Mouse (Mus musculus) kidney, postnatal 10 days (tissue): ENCODE results near the gene Fastk.

Experiments used
- DNase-seq: peaks from one replicate; pipeline ENCODE4 v3.0.0; 2021; ENCODE audit warnings: mixed read lengths

The Fastk gene

DNA sequence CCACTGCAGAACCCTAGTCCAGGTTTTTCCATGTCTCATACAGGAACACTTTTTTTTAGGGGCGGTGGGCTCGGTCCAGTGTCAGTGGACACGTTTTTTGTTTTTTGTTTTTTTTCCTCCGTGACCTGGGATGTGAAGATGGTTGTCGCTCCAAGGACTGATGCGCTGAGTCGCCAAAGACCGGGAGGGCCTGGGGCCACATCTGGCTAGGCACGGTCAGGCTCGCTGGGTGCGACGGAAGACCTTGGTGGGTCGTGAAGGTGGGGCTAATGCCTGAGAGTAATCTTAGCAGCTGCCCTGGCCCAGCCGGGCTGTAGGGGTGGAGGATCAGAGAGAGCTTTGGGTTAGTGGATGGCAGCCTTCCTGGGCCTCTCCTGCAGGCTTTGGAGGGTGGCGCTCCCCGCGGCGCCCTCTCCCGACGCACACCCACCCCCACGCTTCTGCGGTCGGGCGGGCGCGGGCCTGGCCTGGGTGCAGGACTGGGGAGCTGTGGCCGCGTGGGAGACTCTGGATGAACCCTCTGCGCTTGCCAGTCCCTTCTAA, 7.7 kb upstream of the Fastk start:
- DNase-seq: peak; percentile 51

DNA sequence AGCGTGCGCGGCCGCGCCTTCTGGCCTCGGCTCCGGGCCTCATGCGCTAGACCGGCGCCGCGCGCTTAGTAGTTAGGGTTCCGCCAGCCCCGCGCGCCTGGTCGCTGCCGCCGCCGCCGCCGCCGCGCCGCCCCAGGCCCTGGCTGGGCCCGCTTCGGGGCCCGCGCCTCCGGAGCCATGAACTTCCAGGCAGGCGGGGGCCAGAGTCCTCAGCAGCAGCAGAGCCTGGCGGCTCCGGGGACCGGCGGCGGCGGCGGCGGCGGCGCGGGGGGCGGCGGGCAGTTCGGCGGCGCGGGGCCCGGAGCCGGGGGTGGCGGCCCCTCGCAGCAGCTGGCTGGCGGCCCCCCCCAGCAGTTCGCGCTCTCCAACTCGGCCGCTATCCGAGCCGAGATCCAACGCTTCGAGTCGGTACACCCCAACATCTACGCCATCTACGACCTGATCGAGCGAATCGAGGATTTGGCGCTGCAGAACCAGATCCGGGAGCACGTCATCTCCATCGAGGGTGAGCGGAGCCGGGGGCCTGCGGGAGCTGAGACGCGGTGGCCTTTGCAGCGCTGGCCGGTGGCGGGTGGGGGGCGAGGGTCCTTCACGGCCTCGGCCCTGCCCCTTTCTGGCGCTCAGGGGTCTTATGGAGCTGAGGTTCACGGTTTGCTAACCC, 7.1 kb upstream of the Fastk start, which contains the start of gene Agap3:
Gene Agap3 (plus strand): TSS at position 148 of the 661 bp plus-strand sequence.
- DNase-seq: peak; percentile 66

DNA sequence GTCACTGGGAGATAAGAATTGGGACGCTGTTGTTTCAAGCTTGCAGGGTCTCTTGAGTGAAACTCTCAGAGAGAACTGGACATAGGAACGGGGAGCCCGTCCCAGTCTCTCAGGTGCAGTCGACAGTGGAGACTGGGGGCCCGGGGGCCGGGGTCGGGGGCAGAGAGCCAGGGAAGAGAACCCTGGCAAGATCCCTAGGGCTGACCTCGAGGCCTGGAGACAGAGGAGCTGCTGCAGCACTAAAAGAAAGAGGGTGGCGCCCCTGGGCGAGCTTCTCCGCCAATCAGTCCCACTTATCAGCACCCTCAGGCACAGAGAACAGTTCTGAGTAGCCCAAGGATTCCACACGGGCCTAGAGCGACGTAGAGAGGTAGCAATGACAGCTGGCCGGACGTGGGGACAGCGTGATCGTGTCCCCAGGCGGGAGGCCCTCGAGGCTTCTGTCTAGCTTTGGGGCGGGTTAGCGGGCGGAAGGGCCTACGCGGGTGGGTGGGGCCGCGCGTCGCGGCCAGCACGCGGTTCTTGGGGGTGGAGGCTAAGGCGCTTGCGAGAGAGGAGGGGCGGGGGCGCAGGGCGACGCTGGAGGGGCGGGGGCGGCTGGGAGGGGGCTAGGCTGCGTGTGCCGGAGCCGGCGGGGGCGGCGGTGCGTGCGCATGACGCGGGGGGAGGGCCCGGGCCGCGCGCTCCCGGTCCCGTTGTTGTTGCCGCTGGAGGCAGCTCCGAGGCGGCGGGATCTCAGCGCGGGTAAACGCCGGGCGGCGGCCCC, 6.4 kb upstream of the Fastk start:
- DNase-seq: peak; percentile 93

DNA sequence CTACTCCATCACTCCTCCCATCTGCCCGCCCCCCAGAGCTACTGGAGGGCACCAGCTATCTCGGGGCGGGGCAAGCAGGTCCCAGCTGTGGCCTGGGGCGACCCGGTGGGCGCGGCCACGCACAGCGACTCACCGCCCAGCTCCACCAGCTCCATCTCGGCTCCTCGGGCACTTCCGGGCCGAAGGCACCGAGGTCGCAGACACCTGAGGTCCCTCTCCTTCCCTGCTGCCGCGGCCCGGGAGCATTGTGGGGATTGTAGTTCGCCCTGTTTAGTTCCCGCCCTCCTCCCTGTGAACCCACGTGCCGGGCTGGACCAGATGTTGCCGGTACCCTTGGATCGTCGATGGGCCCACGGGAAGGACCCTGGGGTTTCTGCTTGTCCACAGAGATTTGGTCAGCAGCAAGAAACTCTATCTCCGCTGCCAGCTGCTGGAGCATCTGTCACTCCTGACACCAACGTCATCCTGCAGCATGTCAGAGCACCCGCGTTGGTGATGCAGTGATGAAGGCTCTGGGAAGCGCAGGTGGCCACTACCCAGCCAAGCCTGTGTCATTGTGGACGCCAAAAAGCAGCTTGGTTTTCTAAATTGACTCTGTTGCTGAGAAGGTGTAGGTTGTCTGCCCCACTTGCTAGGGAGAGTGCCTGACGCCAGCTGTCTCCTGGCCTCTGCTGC, 2.7 kb upstream of the Fastk start, which contains the start of gene Tmub1:
Gene Tmub1 (minus strand): TSS at position 231 of the 675 bp plus-strand sequence.
- DNase-seq: peak; percentile 88

DNA sequence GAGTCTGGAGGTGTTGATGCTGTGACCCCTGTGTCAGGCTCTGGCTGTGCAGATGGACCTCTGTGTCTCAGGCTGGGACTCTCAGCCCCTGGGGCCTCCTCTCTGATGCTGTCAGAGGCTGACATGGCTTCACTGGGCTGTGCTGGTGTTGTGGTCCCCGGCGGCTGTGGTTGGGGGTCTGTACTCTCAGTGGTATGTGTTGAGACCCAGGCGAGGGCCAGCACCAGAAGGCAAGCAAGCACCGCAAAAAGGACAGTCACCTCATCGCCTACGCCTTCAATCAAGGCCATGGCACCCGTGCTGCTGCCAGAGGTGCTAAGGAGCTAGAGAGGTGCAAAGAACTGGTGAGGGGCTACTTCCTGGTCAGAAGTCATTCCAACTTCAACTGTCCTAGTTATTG, 1.5 kb upstream of the Fastk start:
- DNase-seq: no peak

DNA sequence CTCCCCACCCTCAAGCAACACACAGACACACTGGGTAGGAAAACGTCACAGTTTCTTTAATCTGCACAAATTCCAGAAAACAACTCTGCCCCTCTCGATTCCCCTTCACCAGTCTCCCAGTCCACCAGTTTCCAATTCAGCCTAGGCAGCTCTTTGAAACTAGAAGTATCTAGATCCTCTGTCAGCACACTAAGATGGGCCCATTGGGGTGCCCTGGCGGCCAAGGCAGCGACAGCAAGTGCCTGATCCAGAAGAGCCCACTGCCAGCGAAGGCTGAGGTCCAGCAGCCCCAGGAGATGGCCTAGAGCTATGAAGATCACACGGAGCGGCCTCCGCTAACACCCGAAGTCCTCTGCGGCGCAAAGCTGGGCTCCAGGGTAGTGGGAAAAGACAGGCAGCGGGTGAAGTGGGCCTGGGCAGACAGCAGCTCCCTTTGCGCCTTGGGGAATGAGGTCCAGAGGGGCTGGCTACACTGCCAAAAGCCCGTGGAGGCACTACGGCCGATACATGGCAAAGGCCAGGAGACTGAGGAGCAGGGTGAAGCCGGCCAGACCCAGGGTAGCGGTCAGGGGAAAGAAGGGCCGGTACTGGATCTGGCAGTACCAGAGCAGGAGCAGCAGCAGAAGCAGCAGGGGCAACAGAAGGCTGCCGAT, 467 bp upstream of the Fastk start:
- no peak for DNase-seq

DNA sequence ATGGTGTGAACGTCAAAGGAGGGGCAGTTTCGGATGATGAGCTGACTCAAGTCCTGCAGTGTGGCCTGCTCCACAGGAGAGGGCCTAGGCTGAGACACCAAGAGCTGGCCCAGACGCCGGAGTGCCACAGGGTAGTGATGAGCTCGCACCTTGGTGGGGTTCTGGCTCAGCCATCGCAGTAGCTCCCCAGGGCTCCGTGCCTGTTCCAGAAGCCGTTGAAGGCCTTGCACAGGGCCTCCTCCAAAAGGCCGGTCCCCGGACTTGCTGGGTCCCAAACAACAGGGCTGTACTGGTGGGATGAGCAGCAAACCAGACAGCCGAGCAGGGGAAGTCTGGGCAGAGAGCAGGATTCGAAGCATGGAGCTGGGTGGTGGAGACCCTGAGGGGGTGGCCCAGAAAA, 1.2 kb downstream of the Fastk start:
- DNase-seq: no peak

DNA sequence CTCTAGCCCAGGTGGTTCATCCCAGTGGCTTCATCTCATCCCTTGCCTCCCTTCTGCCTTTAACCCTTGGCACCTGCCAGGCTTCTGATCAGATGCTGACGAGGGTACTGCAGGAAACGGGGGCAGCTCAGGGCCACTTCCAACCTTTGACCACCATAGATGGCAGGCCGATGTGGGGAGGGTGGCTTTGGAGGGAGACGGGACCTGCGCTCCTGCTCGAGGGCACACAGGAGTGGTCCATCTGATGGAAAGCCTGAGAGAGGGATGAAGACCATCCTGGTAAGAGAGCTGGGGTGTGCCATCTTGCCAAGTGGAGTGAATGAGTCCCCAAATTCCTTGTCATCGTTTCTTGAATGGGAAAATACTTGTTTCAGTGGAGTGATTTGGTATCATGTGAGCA, 1.9 kb downstream of the Fastk start:
- no peak for DNase-seq

DNA sequence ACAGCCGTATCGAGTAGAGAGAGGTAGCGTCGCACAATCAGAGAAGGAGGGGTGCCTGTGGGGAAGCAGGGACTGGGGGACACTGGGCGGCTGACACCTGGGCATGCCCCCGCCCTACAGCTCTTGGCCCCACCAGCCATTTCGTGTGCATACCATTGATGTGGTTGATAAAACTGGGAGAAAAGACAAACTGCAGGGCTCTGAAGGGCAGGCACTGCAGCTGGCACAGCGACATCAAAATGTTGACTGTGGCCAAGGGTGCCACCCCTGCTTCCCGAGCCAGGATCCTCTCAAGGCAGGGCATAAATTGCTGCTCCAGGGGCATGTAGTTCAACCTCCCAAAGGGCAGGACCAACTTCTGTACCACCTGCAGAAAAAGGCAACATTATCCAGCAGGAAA, 3.1 kb downstream of the Fastk start:
- no peak for DNase-seq

DNA sequence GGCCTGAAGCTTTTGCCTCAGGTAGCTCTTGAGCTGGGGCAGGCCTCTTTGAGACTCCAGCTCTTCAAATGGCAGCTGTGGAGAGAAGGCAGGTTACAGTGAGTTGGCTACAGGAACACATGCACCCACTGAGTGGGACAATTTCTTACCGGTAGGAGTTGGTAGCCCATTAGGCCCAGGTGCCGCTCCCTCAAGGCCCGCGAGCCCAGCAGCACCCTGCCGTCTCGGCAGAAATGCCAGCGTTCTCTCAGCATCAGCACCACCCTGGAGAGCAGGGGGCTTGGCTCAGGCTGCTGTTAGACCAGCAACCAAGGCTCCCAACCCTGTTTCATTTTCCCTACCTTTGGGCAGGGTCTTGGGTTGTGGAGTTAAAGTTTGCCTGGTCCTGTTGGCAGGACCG, 3.9 kb downstream of the Fastk start:
- DNase-seq: no peak

DNA sequence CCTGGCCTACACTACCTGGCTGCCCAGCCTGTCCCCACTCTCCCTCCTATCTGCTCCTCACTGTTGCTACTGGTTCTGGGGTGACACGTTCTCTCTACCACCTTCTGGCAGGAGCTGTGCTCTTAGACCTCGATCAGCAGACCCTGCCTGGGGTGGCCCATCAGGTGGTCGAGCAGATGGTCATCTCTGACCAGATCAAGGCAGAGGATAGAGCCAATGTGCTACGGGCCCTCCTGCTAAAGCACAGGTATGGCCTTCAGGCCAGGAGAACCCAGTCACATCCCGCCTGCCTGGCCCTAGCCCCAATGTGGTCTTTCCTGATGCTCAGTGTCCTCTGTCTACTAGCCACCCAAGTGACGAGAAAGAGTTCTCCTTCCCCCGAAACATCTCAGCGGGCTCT, 11.1 kb downstream of the Fastk start:
- DNase-seq: no peak

DNA sequence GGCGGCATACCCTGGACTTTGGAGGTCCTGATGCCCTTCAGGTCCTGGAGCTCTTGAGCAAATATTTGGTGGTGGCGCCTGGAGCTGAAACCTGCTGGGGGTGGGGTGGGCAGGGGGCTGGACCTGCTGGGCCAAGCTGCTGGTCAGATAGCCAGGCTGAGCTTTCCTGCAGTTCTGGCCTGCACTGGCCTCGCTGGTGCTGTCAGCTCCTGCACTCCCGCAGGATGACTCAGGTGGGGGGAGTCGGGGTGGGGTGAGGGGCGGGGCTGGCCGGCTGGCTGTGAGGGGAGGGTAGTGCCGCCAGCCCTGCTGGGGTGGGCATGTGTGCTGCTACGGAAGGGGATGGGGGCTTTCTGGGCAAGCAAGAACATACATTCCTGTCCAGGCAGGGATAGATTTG, 16.5 kb downstream of the Fastk start:
- DNase-seq: peak; percentile 40

DNA sequence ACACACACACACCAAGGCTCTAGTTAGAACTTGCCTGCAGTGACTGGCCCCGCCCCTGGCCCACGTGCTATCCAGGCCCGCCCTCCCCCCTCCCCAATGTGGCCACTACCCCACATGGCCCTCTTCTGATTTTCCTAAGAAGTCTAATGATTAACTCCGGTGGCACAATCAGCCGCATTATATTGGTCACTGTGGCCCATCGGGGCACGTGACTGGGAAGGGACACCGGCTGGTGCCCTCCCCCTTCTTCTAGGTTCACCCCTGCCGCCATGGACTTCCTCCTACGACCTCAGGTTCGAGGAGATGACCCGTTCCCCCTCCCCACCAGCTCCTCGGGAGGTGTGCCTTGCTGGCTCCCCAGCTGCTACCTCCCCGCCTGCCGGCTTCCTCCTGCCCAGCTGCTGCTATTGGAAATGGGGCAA, 17.1 kb downstream of the Fastk start:
- peak; percentile 79 for DNase-seq

DNA sequence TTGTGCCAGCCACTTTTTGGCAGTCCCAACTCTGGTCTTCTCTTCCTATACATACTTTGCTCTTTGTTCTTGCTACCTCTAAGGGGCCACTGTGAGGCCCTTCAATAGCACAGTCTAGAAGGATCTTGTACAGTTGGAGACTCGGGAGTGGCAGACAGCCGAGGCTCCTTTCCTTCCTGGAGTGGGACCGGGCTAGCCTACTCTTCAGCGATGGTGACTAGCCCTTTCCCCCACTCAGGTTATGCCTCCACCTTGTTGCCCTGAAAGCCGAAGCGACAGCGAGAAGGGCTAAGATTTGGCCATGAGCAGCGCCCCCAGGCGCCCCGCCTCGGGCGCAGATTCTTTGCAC, 17.8 kb downstream of the Fastk start:
- DNase-seq: no peak

DNA sequence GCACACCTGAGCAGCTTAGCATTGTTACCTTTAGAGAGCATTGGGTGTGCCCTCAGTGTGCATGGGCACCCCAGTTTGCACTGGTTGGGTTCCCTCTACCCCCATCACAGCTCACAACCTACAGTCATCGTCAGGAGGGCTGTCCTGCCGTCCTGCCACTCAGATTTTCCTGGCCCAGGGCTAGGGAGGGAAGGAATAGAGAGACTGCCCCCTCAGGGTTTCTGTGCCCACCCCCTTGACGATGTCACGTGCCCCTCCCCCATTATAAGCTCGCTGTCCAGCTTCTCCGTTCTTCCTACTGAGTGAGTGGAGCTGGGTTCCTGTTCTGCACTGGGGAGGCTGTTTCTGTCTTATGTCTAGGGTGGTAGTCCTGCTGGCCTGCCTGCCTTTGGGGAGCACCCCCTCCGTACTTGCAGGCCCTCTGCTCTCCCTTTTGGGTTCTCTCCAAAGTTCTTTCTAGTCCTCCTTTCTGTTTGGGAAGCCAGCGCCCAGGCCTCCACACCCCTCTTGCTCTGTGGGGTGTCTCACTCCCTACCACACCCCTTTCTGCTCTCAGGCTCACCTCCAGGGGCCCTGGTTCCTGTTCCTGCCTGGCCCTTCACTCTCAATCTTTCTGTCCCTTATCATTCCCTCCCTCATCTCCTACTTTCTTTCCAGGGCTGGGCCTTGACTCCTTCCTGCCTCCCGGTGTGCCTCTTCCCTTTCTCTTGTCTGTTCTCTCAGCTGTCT, 18.4 kb downstream of the Fastk start:
- DNase-seq: peak; percentile 44

DNA sequence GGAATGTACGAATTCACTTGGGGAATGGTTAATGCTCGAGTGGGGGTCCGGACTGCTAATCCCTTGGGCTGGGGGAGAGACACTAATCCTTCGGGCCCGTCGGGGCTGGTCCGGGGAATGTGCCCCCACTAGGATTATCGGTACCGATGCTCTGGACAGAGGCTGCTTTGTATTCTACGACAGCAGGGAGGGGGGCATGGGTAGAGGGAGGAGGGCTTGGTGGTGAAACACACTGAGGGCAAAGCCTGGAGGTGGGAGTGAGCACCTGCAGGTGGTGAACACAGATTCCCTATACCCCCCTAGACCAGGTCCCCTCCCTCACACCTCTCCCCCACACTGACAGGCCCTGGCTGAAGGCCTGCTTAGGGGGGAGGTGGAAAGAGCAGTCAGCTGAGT, 19.1 kb downstream of the Fastk start:
- peak; percentile 42 for DNase-seq

DNA sequence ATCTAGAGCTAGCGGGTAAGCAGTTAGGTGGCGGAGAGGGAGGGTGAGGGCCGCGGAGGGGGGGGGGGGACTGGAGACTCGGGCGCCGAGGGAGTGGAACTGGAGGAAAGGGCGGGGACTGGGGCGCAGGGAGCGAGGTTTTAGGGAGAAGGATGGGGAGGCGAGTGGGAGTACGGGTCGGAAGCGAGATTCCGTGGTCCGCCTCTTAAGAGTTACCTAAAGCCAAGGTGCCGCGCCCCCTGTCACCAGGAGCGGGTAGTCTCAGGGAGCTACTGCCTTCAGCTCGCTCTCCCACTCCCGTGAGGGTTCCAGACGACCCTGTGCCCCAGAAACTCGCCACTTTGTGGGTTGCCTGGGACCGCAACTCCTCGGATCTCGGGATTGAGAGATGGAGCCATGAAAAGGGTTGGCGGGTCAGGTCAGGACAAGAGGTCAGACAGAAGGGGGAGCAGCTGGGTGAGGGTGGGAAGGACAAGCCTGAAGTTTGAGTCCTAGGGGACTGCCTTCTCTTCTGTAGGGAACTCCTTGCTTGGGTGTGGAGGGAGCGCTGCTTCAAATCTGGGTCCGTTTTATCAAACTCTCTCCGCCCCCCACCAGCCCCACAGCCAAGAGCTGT, 19.6 kb downstream of the Fastk start:
- DNase-seq: no peak

DNA sequence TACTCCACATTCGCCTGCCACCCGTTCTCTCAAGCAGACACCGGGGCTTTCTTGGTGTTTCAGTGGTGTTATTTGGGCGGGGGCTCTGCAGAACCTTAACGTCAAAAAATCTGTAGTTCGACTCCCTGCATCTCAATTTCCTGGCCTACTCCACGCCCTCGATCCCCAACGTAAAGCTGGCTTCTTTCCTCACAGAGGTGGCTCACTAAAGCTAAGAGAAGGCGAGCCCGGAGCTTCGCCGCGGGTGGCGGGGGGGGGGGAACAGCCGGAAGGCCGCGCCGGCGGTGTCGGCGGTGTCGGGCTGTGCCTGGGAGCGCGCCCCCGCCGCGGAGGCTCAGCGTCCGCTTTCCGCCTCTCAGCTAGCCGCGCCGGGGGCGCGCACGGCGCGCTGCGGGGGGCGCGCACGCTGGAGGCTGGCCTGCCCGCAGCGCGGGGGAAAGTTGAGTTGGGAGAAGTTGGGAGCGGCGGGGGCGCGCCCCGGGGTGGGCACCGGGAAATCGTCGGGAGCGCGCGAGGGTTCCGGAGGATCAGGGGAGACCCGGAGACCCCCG, 20.2 kb downstream of the Fastk start:
- DNase-seq: peak; percentile 95

DNA sequence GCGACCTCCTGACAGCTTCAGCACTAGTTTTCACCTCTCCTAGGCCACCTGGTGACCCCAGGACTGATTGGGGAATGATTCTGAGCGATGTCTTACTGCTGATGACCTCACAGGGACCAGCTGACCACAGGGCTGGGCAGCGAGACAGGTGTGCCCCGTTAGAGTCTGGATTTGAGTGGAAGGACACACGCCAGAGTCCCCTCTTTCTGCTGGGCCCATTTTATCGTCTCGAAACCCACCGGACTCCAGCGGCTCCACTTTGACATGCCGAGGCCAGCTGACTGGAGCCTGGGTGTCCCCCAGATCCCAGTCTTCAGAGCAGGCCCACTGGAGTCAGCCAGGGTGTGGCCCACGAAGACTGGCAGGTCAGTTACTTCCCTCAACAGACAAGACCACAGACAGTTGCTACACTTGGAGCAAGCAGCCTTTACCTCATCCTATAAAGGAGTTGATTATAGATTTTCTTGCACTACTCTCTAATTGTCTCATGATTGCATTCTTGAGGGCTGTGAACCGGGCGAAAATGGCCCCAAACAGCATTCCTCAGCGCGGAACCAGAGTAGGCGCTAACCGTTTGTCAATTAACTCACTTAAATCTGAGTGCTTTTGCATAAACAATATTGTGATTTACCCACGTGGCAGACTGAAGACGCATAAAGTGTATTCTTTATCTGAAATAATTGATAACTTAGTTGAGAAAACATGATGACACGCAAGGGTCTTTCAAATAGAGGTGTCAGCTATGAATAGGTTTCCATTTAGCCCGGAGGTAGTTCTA, 20.9 kb downstream of the Fastk start:
- peak; percentile 43 for DNase-seq

DNA sequence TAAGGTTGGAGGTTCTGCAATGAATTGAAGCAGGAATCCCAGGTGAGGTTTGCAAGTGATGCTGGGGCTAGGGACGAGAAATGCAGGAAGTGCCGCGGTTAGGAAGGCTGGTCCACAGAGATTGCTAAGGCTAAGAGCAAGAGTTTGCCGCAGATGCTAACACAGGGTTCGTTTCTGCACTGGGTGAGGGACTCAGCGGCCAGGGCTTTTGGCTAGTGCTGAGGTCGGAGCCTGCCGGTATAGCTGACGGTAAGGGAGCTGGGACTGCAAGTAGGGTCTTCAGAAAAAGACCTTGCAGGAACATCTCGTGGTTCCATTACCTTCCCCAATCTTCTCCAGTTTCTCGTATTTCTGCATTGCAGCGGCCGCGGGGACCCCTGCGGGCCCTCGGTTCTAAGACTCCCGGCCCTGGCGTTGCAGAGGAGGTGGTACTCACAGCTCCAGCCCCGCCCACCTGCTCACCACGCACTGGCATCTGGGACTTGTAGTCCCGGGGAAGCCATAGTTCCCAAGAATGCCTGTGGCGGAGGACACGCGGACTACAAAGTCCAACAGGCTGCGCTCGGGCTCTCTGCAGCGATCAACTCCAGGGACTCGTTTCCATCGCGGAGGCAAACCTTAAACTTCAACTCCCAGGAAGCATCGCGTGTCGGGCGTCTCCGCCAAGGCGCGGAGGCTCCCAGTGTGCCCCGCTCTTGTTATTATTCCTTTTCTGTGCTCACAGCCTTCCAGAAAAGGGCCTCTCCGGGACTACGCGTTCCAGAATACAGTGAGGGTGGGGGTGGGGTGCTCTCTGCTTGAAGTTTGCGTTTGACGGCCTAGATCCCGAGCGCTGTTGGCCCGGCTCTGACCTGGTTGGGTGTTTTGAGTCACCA, 21.7 kb downstream of the Fastk start, which contains the start of the genes Cdk5 and Slc4a2:
Gene Cdk5 (minus strand): TSS at position 402 of the 875 bp plus-strand sequence.
Gene Slc4a2 (plus strand): TSS at position 709 of the 875 bp plus-strand sequence.
- DNase-seq: peak; percentile 99
